Mouse (Mus musculus) spleen, postnatal 4 days (tissue): ENCODE data around the gene Copg2.

Experiments used
- DNase-seq, 2 experiments: peaks; one replicate each; pipeline ENCODE4 v3.0.0; 2022; ENCODE audit warnings: low spot score in 2 of 2

Copg2 gene

DNA sequence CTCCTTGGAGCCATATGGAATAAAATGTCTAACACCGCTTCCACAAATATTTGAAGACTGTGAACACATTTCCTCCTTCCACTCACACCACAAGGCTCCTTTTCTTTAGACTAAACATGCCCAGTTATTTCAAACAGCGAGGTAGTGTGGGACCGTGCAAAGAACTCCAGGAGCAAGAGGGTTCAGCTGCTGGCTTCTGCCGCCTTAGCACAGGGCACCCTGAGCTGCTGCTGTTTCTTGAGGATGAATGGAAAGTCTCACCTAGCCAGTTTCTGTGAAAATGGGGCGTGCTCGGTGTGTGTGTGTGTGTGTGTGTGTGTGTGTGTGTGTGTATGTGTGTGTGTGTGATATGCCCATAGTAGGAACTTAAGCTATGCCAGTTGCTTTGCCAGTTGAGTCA is 162.1 kb downstream of the Copg2 start:
- DNase-seq: no peak

DNA sequence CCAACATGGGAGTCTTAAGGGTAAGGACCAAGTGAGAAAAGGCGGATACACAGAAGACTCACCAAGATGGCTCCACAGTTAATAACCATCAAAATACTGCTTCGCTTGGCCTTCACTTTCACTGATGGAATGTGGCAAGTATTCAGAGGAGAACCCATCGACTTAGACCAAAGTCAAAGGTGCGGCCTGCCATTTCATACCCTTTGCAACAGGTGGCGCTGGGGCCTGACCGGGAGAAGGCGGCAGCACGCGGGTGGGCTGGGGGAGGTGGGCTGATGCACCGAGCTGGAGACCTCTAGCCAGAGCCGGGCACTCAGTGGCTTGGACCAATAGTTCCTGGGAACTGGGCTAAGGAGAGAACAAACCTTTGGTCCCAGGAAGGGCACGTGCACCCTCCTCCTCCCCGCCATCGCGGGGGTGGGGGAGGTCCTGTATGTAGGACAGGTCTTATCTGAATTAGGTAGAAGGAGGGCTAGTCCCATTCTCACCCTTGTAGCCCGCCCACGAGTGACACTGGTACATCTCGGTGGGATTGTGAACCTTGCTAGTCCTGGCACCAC is 163.9 kb downstream of the Copg2 start:
- no peak for DNase-seq

DNA sequence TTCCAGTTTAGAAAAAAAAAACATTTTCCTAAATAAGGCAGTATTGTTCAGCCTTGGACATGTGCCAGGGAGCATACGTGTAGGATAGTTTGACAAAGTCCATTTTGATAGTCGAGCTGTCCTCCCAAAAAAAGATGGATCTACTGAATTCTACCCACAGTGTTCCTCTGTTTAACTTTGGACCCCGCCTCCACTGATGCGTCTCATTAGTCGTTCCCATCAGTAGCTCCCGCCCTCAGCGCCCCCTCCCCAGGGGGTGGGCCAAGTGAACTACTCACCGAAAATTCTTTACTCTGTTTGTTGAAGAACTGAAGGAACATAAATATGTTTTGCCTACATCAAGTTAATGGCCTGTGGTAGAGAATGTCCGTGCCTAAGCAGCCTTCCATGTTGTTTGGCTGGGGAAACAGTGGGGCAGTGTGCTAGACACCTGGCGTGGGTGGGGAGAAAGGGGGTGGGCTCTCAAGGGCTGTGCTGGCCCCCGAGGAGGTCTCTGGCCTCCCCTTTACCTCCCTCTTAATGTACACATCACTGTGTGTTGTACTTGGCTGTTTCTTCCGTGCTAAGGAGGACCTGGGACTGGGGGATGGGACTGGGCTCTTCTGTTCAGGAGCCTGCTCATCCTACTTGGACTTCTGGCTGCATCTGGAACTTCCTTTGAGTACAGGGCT is 166.2 kb downstream of the Copg2 start:
- no peak for DNase-seq

DNA sequence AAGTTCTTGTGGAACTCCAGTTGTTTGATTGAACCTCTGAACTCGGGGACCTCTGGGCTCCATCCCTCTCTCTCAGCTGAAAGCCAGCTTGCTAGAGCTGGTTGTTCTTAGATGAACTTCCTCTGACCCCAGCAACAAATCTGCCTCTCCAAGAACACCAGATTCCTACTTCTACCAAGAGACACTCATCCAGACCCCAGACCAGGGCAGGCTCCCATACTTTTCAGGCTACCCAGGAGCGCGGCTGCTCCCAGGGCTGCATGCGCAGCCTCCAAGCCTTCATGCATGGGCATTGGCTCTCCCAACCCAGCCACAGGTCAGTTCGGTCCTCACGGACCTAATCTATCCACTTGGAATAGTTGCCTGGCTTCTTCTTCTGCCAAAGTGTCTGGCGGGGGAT is 173.3 kb downstream of the Copg2 start, which contains the start of gene Mest:
Mest (plus strand) TSS at position 217 of the 400 bp plus-strand sequence.
- no peak for DNase-seq

DNA sequence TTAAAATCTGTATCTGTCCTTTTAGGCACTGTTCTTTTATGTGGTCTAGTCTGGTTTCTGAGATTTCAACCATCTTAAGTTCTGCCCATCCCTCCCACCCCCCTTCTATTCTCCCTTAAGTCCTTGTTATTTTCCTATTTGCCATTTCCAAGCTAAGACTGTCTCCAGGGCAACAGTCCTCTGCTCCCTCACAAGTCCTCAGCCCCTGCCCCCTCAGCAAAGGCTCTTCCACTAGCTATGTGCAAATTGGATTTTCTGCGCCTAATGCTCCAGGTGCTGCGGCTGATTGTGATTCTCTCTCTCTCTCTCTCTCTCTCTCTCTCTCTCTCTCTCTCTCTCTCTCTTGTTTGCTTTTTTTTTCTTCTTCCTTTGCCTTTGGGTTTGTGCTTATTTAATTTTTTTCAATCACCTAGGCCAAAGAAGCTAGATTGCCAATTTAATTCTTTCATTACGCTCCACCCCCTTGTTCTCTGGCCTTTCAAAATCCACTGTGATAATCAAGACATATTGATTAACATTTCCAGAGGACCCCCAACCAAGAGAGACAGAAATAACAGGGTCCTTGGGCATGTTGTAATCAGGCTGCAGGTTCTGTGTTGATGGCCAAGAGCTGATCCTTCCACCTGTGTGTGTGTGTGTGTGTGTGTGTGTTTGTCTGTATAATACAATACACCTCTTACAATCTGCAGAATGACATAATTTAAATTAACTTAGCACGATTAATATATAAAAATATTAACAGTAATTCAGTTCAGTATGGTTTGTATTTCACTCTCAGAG is 174.0 kb downstream of the Copg2 start:
- DNase-seq: no peak

DNA sequence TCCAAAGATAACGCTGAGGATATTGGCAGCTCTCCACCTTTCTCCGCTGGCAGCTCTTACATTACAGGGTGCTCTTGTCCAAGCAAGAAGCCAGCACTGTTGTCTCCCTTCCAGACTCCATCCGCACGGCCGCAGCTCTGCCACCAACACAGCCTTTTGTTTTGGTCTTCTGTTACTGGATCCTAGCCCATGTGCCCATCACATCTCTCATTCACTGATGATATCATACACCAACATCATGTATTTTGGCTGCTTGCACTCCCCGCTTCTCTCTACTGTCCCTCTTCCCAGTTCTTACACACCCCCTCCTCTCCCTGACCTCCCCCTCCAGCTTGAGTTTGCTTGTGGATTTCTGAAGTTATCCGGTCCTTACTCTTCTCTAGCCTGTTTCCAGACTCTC is 179.8 kb downstream of the Copg2 start:
- DNase-seq: no peak

DNA sequence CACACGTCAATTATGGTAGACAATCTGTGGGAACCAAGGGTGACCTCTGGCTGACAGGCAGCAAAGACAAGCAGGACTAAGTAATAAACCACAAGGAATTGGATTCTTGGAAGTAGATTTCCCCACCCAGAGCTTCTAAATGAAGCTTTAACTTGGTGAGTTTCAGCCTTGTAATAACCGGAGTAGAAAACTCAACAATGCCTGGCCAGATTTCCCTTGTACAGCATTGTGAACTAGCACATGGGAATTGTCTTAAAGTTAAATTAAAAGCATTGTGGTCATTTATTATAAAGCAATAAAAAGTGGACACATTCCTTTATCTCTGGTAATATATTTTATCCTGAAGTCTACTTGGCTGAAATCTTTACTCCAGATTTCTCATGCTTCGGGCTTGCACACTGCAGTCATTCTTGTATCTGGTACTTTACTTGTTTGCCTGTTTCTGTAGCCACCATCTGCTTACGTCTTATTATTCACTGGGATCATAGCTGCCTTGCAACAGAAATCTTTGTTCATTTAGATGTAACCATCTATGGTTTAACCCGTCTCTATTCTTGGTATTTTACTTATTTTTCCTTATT is 181.6 kb downstream of the Copg2 start:
- no peak for DNase-seq

DNA sequence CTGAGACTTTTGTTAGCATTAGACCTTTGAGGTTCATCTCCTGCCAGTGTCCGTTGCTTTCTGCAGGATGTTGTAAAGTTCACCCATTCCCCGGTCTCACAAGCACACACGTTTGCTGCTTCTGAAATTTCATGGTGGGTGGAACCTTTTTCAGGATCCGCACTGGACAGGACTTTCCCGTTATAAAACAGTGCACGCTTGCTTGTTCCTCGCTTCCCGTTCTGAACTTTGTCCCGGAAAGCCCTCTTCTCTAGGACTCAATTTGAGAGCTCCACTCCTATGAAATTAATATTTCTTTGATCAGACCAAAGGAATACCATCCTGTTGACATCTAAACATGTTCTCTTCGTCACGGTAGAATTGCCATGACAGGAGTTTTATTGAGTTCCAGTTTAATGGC is 182.7 kb downstream of the Copg2 start:
- DNase-seq: no peak

DNA sequence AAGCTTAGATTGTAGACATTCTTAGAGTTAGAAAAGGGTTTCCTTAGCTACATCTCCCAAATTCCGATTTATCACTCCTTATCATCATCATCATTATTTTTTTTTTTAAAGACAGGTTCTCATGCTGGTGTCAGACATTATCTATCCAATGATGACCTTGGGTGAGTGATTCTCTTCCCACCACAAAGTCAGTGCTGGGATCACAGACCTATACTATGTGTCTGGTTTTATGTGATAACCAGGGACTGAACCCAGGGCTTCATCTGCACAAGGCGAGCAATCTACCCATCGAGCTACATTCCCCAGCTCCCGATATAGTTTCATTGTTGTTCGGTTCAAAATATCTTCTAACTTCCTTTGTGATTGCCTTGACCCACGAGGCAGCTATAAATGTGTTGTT is 183.1 kb downstream of the Copg2 start:
- no peak for DNase-seq

DNA sequence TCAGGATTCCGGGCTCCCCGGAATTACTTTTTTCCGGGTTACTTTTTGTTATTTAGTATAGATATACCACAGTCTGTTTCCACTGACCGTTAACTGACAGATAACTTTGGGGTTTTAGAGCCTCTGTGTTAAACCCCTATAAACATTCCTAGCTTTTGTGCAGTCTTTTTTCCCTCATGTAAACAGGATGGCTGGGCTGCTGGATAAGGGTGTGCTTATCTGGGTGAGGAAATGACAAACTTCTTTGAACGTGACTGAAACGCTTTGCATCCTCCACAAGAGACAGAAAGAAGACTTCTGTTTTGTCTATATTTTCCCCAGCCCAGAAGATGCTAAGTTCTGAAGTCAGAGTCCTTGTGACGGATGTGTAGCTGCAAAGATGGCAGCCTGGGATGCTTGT is 184.1 kb downstream of the Copg2 start:
- no peak for DNase-seq

DNA sequence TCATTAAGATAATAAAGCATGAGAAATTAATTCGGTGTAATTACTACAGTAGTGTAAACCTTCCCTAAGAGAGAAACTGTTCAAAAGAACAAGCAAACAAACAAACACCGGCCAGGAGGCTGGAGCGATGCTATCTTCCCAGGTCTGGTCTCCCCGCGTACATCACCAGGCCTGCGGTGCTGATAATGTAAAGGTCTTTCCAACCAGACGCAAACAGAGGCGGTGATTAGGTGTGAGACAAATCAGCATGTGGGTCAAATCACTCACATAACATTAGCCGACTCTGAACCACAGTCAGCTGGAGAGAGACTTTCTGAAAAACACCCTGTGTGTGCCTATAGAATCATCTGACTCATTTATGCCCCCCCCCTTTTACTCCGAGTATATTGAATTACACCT is 185.2 kb downstream of the Copg2 start:
- no peak for DNase-seq

DNA sequence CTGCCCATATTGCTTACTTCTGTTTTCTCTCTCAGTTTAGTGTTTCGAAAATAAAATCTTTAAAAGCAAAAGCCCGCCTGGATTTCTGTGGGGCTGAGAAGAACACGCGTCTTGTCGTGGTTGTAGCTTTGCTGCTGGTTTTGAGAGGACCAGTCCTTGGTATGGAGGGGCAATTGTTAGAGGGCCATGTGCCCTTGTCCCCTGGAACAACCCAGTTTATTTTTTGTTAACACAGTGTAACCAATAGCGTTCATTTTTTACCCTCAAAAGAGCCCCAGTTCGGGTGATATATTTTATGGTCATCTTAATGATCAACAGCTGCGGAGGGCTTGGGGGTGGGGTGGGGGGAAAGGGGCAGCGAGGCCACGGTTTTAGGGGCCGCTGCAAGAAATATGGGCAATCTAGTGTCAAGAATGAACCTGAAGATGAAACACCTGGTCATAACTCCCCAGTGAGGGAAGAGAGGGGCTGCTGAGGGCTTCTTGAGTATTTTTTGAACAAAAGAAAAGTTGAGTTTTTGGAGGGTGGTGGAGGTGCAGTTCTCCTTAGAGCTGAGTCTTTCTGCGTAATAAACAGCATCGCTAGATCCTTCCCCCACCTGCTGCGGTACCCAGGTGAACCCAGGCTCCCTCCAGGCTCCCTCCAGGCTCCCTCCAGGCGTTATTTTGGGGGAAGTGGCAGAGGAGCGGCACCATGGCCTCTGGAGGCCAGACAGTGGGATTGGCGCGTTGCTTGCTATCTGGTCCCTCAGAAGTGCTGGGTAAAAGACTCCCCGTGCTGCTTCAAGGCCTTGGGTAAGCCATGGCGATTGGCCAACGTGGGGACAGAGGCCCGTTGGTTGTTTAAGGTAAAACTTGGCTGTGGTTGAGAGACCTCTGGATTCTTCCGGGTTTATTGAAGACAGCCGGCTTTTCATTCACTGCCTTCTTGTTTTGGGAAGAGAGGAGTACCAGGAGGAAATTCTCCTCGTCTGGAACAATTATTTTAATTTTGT is 185.9 kb downstream of the Copg2 start:
- no peak for DNase-seq

DNA sequence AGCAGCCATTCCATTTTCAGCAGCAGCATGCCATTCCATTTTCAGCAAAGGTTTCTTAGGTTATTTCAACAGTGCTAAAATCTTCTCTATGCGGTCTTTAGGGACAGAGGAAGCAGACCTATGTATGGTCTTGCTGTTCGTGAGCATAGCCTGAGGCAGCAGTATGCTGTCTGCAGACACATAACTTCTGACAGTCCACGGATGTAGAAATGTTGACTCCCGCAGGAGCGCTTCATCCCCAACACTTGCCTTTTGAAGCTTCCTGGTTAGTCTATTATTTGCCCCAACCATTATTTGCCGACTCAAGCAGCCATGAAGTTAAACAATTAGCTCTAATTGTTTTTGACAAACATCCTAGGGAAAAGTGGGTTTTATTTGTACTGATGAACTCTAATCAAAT is 187.5 kb downstream of the Copg2 start:
- DNase-seq: no peak

DNA sequence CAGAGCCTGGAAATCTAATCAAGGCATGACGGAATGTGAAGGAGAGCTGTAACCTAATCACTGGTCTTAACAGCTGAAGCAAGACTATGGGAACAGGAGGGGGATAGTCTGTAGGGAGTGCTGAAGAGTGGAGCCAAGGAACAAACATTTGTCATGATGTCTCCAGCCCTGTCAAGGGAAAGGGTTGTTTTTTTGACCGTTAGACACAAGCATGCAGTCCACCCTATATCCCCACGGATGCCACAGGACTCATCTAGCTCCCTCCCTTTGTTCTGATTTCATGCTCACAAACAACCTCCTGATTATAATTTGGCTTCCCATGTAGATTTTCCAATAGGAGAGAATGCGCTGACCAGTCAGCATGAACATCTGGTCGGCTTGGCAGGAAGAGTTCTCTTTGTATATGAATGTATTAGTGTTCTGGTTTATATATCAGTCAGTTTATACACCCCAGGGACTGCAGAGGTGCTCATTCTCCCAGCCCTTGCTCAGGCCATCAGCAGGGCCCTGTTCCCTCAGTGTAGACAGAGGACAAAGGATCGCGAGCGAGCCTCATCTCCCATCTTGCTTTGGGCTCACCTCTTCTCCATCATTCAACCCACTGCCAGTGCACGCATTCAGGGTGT is 192.5 kb downstream of the Copg2 start:
- no peak for DNase-seq

DNA sequence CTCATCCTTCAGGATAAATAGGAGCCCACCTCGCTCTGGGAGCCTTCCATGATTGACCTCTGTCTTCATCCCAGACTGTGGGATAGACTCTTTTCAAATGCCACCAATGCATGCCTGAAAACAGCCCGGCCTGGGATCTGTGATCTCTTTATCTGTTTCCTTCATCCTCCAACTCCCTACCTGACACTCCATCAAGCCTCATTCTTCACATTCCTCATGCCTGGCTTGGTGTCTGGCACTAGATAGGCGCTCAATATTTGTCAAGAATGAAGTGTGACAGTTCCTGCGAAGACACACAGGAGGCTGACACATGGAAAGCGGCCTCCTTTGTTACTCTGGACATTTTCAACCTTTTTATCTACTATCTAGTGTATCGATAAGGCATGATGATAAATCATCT is 193.1 kb downstream of the Copg2 start:
- no peak for DNase-seq

DNA sequence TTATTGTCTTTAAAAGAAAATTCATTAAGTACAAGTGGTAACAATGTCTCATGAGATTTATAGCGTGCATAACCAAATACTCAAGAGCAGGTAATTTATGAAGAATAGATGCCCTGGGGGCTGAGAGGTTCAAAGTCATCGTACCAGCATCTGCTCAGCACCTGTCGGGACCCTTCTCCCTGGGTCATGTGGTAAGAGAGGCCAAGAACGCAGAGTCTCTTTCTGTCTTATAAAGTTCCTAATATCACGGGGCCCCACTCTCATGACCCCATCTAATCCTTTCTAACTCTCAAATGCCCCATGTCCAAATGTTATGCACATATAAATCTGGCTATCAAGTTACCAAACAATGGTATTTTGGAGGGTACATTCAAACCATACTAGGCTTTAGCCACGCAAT is 193.7 kb downstream of the Copg2 start:
- DNase-seq: no peak

DNA sequence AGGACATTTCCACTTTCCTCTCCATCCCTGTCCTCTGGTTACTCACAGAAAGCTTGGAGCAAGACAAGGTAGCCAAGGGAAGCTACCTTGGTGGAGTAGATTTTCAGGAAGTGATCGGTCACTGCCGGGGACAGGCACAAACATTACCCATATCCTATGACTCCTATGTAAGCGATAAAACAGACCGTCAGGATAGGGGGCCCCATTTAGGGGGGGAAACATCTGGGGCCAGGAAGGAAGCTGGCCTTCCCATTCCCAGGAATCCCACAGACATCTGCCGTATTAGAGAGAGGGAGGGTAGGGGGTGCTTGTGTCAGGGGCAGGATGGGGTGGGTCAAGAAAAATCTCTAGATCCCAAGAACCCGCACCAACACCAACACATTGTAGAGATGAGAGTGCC is 196.4 kb downstream of the Copg2 start:
- no peak for DNase-seq

DNA sequence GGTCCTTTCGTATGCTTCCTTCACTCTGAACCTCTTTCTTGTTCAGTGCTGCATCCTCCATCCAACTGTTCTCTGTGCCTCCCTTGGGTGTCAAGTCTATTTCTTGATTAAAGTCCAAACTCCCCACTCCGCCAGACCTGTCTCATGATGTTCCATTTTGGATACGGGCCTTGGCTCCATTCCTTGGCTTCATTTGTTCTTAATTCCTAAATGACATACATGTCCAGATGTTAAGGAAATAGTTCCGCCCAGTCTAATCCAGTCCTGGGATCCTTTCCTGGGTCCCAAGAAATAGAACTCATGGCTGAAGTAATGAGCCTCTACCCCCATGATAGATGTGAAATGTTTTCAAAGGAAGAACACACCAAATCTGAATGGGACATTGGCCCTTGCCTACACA is 198.6 kb downstream of the Copg2 start:
- DNase-seq: no peak
